Mouse (Mus musculus) adrenal gland, postnatal 14 days (tissue): ENCODE data around the gene B230104I21Rik. TPM values are rescaled to one million over a fixed set of nuclear protein-coding genes. Genes with fewer than 3 reads are reported as not detected.

Experiments
- DNase-seq: peaks from one replicate; pipeline ENCODE4 v3.0.0; 2021; ENCODE audit warnings: mixed read lengths
- total RNA-seq: library from RNA; stranded (reverse); gene quantifications from 2 replicates; pipeline ENCODE4 v1.2.3, GENCODE M21; 2021

Gene B230104I21Rik
- total RNA-seq, 1 experiment from 2014 or later = not detected

DNA sequence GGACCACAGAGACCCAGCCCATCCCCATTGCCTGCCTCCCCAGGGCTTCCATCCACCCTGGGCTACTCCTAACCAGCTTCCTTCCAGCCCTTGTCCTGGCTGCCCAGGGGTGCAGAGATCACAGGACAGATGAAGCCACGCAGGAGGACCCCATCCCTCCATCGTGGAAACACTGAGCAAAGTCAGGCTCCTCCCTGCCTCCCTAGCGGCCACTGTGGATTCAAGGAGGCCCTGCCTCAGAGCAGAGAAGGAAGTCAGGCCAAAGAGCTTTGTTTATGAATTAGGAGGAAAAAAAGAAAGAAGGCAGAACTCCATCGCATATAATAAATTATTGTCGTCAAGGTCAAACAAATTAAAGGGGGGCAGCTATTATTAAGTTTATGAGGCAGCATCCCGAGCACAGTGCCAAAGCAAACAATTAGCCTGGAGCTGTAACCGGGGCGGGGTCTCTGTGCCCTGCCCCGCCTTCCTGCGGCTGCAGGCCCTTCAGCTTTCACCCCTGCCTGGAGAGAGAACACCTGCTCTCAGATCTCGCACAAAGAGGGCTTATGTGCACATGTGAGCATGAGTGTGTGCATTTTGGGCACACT lies 12.4 kb downstream of the B230104I21Rik start:
- DNase-seq = no peak

GRCm38 (mm10) chr4:154352246-154352645 lies 16.3 kb downstream of the B230104I21Rik start:
- DNase-seq = no peak

- DNase-seq = no peak
Observed at GRCm38 (mm10) chr4:154355408-154355807, 19.5 kb downstream of the B230104I21Rik start.

- no peak for DNase-seq
Observed at GRCm38 (mm10) chr4:154358370-154358769, 22.4 kb downstream of the B230104I21Rik start.

DNA sequence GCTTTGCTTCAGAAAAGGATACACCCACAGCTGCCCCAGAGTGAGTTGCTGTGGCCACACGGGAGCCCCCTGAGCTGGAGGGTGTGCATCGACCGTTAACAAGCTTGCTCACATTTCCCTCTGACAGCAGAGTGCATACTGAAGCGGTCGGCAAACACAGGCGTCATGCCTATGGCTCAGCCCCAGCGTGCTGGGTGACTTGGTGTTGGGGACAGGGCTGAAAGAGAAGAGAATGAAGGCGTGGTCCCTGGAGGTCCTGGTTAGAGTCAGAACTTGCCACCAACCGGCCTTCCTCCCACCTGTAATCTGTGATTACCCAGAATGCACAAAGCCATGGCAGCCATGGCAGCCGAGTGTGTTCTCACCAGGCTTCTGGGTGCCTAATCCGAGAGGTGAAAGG lies 22.9 kb downstream of the B230104I21Rik start:
- no peak for DNase-seq

GRCm38 (mm10) chr4:154359762-154360300 lies 23.9 kb downstream of the B230104I21Rik start:
- no peak for DNase-seq

DNA sequence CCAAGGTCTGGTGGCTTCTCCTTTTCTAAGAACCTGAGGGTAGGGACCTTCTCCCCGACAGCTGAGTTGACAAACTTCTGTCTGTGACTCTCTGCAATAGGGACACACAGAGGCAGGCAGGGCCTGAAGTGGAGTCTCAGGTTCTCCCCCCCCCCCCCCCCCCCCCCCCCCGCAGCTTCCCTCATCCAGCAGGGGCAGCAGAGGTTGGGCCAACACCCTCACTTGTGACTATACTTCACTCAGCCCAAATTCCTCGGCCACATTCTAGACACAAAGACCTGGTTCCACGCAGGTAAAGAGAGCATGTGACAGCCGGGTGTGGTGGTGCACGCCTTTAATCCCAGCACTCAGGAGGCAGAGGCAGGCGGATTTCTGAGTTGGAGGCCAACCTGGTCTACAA lies 24.5 kb downstream of the B230104I21Rik start:
- no peak for DNase-seq

DNA sequence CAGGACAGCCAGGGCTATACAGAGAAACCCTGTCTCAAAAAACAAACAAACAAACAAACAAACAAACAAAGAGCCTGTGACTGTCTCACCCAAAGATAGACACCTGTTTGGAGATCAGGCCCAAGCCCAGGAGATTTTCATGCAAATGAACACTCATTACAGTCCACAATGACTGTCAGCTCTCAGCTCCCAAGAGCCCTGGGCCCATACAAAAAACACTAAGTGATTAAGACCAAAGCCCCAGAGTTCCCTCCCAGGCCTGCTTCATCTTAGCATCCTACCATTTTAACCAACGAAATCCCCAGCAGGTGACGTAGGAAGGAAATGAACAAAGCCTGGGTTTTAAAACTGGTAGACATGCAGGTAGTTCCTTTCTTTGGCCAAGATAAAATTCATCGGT lies 24.9 kb downstream of the B230104I21Rik start:
- DNase-seq = no peak

DNA sequence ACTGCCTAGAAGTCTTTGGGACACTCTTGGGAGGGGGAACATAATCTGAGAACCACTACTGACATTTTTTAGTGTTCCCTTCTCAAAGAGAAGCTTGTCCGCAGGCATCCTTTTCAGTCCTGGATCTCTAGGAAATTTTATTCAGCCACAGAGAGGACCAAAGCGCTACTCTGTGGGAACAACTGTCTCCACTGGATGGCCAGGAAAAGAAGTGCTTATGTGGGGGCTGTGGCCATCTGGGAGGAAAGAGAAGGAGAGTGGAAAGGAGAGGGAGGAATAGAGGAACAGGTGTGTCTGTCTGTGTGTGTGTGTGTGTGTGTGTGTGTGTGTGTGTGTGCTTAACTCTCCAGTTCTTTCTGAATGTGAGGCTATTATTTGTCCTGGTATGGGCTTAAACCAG lies 28.8 kb downstream of the B230104I21Rik start:
- DNase-seq = no peak

- no peak for DNase-seq
Observed at GRCm38 (mm10) chr4:154366836-154367235, 30.9 kb downstream of the B230104I21Rik start.

DNA sequence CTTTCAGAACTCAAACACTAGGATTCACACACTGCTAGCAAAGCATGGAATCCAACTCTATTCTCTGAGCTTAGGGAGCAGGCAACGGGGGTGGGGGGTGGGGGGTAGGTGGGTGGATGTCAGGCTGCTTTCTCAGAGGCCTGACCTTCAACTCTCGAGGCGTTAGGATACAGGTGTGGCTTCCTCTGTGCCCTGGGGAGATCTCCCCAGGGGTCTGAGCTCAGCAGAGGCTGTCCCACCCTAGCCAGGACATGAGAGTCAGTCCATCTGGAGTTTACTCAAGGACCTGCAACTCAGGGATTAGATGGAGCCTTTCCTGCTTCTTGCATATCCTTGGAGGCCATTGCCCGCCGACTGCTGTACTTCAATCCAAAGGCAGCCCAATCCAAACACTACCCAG lies 33.2 kb downstream of the B230104I21Rik start:
- no peak for DNase-seq

GRCm38 (mm10) chr4:154370841-154371240 lies 34.9 kb downstream of the B230104I21Rik start:
- no peak for DNase-seq

DNA sequence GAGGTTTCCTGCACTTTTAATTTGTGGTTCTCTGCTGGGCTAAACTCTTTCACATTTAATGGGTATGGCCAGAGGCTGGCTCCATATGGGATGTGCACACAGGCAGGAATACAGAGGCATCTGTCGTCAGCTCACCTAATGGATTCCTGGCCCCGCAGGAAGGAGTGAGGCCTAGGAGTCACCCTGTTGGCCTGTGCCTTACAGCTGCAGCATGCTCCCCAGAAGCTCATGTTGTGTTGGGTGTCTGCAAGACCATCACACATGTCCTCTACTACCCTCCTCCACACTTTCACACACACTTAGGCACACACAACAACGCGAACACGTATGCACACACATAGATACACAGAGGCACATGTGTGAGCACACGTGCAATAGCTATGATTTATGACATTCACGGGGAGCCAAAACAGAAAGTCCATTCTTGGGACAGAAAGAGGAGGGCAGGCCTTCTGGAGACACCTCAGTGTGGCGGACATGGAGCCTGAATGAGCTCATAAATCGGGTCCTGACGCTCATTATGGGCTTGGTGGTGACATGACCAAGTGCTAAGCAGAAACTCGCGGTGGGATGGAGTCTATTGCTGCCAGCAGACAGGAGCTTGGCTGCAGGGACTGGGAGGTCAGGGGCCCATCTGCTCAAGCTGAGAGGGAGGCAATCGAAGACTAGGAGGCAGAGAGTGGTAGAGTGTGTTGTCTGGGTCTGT lies 35.8 kb downstream of the B230104I21Rik start:
- no peak for DNase-seq

- no peak for DNase-seq
Observed at GRCm38 (mm10) chr4:154375939-154376625, 40.2 kb downstream of the B230104I21Rik start.

- no peak for DNase-seq
Observed at GRCm38 (mm10) chr4:154378876-154379275, 42.9 kb downstream of the B230104I21Rik start.

GRCm38 (mm10) chr4:154385208-154385607 lies 49.3 kb downstream of the B230104I21Rik start:
- DNase-seq = no peak

GRCm38 (mm10) chr4:154385918-154386317 lies 50.0 kb downstream of the B230104I21Rik start:
- no peak for DNase-seq

GRCm38 (mm10) chr4:154386810-154387209 lies 50.9 kb downstream of the B230104I21Rik start:
- no peak for DNase-seq

DNA sequence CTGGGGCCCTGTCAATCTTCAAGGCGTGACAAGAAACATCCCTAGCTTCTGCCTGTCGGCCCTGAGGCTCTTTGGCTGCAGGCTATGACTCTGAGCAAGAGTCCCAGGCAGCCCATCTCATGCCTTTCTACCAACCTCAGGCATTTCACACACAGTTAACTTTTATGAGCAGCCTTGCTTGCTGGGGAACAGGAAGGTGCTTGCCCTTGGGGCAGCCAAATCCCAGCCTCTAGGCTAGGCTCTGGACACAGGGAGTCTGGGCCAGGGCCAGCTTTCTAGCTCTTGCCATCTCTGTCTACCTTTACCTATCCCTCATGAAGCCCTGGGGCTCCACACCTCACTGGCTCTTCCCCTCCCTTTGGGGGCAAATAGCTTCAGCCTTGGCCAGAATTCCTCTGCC lies 53.7 kb downstream of the B230104I21Rik start:
- DNase-seq = no peak

DNA sequence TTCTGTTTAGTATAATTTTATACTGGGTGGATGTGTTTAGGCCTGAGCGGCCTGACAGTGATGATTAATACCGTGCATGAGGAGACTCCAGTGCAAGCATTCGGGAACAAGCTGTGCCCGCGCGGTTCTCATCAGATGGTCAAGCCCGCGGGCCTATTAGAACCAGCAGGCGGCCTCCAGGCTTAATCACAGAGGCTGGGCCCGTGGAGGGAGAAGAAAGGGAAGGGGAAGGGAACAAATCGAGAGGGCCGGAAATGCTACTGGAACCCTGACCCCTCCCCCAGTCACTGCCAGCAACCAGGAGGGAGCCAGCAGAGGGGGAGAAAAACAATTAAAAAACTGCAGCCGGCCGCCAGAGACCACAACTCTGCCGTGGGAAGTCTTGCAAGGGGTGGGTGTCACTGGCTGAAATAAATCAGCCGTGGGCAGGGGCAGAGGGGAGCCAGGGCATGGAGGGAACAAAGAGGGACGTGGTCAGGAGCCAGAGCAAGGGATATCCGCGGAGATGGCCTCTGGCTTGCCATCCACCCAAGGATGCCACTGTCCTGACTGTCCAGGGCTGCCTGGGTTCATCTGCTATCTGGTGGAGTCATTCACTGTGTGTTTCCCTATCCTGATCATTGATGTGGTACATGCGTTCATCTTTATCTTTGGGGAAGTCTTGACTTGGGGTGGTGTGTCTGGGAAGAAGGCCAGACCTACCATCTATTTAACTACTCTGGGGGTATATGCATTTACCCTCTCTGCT lies 54.6 kb downstream of the B230104I21Rik start:
- DNase-seq = peak; percentile 50

DNA sequence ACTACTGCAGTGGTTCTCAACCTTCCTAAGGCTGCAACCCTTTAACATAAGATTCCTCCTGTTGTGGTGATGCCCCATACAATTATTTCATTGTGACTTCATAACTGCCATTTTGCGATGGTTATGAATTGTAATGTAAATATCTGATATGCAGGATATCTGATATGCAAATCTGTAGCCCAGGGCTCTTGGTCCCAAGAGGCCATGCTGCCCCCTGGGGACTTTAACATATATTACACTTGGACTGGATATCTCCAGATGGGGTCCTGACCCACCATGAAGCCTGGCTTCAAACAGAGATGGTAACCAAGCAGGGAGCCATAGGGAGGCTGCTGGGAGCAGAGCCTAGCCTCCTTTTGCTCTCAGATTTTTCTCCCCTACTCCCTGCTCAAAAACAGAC lies 56.7 kb downstream of the B230104I21Rik start:
- no peak for DNase-seq
